Mouse (Mus musculus): ENCODE data around the gene Stoml1.

The Stoml1 gene

DNA sequence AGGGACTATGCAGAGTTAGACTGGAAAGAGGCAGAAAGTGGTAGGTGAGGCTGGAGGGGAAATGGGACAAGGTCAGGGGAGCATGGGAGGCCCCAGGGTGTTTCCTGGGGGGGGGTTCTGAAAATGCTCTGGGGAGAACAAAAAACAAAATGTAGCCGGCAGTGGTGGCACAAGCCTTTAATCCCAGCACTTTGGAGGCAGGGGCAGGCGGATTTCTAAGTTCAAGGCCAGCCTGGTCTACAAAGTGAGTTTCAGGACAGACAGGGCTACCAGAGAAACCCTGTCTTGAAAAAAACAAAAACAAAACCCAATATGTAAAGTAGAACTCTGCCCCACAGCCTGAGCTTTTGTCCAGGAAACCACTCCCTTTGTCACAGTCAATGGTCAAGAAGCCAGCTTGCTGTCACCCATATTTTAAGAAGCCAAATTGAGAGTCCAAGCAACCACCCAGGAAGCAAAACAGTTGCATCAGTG lies 19.1 kb downstream of the Stoml1 start:
- DNase-seq (ENCODE audit: low read depth, low spot score), result no peak

DNA sequence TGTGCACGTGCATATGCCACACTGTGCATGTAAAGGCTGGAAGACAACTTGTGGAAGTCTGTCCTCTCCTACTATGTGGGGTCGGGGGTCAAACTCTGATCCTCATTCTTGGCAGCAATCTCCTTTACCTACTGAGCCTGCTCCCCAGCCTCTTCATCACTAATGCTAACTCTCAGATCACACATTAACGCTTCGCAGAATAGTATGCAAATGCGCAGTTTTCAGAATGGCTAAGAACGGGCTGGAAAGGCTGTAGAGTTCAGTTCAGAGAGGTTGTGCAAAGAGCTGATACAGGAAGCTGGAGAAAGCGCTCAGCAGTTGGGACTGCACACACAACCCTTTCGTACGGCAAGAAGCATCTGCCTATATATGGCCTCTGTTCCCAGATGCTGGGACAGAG lies 19.9 kb downstream of the Stoml1 start:
- DNase-seq (ENCODE audit: low read depth, low spot score), result no peak

DNA sequence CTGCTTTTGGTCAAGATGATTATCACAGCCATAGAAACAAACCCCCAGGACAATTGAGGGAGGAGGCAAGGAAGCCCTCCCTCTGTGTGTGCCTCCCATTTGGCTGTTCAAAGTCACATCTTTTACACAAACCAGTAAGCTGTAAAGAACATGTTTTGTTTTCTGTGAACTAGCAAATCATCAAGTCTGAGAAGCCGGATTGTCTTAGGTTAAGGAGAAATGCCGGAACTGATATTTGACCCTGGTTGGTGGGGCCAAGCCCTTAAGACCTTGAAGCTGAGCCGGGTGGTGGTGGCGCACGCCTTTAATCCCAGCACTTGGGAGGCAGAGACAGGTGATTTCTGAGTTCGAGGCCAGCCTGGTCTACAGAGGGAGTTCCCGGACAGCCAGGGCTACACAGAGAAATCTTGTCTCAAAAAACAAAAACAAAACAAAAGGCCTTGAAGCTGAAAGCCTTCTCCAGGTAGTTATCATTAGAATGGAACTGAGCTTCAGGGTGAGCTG lies 21.2 kb downstream of the Stoml1 start:
- no peak for DNase-seq (ENCODE audit: low read depth, low spot score)

DNA sequence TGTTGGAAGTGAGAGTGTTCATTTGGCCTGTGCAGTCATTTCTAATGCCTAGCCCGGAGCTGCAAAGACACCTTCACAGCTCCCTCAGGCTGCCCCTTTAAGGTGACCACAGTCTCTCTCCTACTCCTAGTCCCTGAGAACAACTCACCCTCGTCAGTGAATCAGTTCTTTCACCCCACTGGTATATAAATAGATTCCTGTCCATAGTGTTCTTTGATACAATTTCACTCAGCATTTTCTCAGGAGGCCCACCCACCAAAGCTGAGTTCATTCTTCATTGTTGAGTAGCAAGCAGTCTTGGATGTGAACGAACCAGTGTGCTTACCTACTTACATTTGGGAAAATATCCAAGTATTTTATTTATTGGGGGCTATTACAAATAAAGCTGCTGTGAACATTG lies 21.7 kb downstream of the Stoml1 start:
- DNase-seq (ENCODE audit: low read depth, low spot score), result peak; percentile 27

DNA sequence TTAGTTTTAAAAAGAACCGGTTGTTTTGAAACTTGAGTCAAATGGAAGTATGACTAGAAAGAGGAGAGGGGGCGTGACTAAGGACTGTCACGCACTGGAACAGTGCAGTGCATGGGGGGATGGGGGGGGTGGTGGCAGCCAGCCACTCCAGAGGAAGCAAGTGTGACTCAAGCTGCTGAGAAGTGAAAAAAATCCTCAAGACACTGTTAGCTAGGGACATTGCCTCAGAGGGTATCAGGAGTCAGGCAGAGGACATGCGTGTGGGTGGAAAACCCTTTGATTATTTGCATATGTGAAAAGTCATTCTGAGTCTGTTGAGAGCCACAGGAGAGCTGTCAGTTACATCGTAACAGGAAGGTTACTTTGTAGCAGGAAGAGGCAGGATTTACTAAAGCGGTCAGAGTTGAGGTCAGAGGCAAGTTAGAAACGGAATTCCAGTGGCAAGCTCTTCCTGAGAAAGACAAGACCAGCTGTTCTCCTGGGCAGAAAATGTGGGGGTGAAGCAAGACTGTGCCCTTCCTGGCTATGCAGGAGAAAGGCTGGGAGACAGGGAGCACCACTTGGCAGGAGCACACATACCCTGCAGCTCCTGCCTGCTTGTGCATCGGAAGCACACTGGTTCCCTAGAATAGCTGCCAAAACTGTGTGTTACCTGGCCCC lies 22.3 kb downstream of the Stoml1 start:
- DNase-seq (ENCODE audit: low read depth, low spot score), result peak; percentile 82

DNA sequence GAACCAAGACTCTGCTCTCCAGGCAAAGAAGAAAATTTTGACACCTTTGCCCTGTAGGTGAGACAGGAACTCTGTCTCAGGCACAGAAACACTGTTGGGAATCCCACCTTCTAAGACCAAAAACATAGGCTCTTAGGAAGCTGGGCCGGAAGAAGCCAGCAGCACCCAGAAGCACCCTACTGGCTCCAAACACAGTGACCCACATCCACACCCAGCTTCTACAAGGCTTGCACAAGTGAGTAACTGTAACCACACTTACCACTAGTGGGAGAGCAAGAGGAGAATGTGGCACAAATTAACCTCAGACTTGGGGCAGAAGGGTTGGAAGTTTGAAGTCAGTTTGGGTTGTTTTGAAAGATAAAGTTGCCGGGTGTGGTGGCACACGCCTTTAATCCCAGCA lies 22.8 kb downstream of the Stoml1 start:
- no peak for DNase-seq (ENCODE audit: low read depth, low spot score)

DNA sequence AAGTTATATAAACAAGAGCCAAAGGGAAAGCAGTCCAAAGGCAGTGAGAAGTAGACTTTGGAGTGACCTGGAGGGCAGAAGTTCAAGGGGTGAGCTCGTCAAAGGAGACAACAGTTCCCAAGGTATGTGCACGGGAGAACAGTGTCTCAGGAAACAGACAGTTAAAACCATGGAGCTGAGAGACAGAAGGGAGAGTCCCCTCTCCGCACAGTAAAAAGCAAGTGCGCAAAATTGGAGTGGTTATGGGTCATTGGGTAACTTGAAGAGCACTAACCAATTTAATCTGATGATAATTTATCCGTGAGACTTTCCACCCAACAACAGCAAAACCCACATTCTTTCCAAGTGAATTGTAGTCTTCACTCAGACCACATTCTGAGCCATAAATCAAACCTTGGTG lies 23.4 kb downstream of the Stoml1 start:
- DNase-seq (ENCODE audit: low read depth, low spot score), result no peak

DNA sequence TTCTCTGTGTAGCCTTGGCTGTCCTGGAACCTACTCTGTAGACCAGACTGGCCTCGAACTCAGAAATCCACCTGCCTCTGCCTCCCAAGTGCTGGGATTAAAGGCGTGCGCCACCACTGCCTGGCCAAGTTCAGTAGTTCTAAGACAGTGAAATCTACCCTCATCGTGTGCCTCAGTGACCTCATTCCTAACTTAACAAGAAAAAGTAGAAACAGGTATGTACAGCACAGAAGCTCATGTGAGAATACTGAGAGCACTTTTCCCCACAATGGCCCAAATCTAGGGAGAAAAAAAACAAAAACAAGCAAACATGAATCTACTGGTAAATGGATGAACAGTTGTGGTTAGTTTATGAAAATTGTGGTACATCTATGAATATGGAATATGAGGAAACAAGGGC lies 25.3 kb downstream of the Stoml1 start:
- DNase-seq (ENCODE audit: low read depth, low spot score), result no peak

DNA sequence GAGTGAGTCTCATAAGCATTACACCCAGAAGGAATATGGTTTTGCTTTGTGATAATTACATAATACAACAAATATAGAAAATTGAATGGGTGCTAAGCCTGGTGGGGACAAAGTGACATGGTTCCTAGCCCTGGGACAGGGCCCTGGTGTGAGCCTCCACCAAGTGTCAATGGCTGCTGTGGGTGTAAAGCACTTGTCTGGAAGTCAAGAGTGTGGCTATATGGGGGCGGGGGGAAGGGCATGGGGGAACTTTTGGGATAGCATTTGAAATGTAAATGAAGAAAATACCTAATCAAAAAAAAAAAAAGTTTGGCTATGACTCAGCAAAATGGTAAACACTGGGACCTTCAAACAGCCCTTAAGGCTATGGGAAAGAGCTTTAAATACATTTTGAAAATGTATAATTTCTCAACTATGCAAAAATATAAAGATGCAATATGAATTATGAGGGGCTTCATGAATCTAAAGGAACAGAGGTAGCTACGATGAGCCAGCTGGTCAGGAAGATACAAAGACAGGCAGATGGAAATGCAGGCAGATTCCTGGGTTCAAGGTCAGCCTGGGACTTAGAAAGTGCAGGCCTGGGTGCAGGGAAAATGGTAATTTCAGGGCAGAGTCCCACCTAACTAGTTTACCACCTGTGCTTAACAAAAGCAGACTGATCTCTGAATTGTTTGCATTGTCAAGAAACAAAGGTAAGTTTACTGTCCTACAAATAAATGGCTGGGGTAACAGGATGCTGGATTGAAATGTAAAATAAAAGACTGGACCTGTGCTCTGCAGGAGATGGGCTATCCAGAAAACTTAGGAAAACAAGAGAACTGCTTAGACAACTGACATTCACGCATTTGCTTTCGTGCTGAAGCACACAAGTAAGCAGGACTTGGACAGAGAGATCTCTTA lies 26.1 kb downstream of the Stoml1 start:
- no peak for DNase-seq (ENCODE audit: low read depth, low spot score)

DNA sequence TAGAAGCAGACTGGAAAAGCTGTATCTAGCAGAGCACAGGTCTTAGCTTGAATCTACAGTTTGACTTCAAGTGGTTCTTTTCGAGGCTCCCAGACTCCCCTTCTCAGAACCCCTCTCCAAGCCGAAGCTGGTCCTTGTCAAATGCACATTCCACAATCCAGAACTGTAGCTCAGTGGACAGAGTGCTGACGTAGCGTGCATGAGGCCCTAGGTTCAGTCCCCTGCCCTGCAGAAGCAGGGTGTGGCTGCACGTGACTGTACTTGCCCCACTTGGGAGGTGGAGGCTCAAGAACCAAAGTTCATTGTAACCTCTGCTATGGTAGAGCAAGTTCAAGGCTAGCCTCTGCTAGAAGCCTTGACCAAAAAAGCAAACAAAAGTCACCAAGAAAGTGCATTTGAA lies 26.8 kb downstream of the Stoml1 start:
- DNase-seq (ENCODE audit: low read depth, low spot score), result no peak

DNA sequence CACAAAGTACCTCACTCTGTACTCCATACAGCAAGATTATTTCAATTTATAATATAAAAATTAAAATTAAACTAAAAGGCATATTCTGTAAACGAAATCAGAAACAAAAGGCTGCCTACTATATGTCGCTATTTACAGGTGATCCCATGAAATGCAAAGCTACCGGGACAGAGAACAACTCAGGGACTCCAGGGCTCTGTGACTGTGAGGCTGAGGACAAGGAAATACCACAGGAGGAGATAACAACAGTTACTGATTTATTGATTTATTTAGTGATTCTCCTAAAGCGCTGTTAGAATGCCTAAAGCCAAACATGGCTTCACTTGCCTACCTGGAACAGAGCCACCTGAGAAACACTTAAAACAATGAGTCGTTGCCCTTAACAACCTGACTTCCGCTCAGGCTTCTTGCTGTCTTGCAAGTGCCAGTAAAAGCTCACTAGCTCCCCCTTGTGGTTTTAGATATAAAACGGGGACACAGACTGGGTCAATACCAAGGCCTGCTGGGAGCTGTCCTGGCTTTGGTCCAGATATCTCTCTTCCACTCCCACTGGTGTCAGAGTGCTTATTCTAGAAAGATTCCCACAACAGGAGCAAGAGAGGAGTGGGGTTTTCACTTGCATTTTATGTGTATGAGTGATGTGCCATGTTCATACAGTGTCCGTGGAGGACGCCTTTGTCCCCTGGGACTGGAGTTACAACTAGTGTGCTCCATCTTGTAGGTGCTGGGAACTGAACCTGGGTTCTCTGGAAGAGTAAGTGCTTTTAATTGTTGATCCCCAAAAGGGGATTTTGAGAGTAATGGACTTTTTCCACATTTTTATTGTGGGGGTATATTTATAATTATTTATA lies 27.5 kb downstream of the Stoml1 start:
- DNase-seq (ENCODE audit: low read depth, low spot score), result peak; percentile 95

DNA sequence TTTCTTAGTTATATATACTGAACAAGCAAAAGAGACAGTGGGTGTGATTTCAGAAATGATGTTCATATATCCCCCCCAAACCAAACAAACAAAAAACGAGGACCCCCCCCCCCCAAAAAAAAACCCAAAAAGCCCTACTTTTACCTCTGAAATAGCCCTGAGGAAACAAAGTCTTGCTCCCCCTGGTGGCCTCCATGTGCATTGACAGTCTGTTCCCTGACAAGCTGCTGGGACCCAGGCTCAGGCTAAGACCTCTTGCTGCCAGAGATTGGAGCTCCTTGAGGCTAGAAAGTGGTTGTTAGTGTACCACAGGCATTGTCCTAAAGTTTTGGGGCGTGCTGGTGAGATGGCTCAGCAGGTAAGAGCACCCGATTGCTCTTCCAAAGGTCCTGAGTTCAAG lies 28.6 kb downstream of the Stoml1 start:
- DNase-seq (ENCODE audit: low read depth, low spot score), result peak; percentile 52

DNA sequence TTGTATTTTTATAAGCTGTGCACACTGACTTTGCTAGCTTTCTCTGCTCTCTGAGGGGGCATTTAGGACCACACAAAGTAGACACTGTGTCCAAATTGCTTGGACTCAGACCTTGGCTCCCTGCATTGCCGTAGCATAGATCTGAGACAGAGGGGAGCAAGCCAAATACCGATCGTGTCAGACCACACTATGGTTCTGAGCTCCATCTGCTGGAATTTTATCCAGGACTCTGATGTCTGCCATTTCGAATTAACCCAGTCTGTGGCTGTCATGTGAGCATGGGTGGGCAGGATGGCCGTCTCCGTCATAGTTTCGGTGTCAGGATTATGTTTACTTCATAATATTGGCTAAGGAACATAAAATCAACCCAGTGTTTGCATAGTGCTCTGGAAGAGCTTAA lies 30.5 kb downstream of the Stoml1 start:
- no peak for DNase-seq (ENCODE audit: low read depth, low spot score)

DNA sequence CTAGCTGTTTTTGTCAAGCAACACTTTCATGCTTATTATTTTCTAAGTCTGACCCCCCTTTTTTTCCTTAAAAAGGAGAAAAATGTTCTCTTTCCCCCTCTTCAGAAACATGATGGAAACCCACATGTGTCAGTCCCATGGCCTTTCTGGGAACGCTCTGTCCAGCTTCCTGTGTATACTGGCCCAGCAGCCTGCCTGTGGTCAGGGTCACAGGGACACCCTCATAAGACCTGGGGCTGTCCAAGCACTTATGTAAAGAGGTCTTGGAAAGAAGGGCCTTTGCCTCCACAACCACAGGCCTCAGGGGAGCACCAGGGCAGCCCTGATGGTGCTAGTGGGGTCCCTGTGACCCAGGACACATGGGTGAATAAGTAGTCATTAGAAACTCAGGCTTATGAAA lies 36.1 kb downstream of the Stoml1 start:
- DNase-seq (ENCODE audit: low read depth, low spot score), result no peak

DNA sequence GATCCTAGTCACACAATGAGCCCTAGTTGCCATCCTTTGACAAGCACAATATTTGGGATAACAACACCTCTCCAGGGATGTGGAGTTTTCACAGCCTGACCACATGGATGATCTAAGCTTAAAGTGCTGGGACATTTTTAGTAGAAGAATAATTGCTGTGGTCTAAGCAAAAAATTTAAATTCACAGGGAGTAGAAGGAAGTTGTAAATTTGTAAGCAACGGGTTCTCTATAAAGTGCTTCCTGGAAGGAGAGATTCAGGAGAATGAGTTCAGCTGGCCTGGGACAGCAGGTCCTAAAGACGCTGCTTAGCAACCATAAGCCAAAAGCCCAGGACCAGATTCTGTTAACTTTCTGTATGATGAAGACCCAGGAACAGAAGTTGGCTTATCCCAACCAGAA lies 36.9 kb downstream of the Stoml1 start:
- no peak for DNase-seq (ENCODE audit: low read depth, low spot score)

DNA sequence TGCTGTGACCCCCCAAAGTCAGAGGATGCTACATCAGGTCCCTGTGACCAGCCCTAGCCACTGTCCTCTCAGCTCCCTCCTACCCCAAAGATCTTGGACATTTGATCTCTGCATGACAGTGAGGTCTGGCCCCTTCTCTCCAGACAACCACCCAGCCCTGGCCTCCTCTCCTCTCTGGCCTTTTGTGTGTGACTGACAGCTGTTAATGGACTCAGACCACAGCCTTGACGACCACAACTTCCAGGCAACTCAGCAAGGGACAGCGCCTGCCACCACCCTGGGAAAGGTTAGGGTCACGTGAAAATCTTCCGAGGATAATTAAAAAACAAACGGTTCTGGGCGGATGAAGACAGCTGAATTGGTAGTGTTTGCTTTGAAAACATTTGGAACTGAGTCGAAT lies 41.6 kb downstream of the Stoml1 start:
- no peak for DNase-seq (ENCODE audit: low read depth, low spot score)

DNA sequence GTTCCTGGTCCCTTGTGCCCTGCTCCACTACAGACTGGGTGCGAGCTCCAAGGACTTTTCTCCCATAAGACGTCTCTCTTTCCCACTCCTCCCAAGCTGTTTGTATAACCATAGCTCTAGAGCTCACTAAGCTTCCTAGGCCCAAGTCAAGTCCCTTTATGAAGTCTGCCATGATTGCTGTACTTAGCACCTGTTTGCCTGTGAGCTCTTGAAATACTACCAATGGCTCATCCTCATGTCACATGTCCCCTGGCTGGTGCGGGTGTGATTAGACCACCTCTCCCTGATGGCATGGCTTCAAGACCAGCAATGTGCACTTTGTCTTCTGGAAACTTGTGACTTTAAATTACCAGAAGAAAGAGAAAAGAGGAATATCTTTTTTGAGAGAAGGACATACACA lies 42.4 kb downstream of the Stoml1 start:
- no peak for DNase-seq (ENCODE audit: low read depth, low spot score)

DNA sequence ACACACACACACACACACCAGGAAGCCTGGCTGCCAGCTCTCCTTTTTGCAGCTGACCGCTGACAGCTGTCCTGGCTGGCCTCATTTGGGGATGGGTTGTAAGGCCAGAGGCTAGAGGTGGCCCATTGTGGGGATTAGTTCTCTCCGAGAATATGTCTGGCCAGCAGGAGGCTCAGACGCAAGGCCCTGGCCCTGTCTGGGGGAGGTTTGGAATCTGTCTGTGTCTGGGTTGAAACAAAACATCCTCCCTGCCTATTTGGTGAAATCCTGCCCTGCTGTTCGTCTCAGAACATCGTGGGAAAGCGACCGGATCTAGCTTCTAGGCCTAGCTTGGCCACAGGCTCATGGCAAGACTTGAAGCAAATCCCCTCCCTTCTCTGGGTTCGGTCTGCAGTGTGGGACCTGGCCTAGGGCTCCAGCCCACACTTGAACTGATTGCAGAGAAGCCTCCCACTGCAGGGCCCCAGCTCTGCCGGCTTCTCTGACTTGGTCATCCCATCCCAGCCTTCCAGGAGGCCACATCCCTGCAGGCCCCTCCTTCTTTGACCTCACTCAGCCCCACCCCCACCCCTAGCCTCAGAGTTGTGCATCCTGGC lies 42.9 kb downstream of the Stoml1 start:
- no peak for DNase-seq (ENCODE audit: low read depth, low spot score)

DNA sequence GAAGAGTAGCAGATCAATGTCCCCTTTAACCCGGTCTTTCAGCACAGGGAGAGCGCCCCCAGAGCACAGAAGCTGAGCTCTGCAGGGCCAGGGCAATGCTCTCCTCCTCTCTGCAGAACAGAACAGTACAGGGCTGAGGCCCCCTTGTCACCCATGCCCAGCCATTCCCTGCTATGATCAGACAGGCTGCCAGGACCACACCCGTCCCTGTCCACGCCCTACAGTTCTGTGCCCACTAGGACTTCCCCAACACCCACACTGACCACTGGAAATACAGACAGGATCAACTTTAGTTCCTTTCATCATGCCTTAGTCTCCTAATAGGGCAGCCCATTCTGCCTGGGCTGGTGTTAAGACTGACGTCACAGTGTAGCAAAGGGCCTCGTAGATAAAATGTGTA lies 44.1 kb downstream of the Stoml1 start:
- no peak for DNase-seq (ENCODE audit: low read depth, low spot score)

DNA sequence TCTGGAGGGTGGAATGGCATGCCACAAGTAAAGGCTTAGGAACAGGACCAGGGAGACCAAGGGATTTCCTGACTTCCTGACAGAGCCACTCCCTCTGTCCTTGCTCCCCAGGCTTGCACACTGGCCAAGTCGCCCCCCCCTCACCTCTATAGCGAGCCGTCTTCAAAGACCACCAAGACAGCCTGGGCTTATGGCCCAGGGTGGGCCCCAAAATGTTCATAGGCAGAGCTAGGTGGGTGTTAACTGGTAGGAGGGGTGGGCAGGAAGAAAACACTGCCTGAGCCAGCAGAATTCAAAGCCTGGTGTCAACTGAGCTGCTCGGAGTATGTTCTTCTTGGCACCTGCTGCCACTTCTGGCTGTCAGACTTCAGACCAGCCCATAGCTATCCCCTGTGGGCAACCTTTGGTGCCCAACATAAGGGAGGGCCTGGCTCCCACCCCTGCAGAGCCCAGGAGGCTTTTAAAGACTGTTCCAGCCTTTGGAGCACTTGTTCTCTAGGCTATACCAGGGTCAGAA lies 45.1 kb downstream of the Stoml1 start:
- no peak for DNase-seq (ENCODE audit: low read depth, low spot score)

DNA sequence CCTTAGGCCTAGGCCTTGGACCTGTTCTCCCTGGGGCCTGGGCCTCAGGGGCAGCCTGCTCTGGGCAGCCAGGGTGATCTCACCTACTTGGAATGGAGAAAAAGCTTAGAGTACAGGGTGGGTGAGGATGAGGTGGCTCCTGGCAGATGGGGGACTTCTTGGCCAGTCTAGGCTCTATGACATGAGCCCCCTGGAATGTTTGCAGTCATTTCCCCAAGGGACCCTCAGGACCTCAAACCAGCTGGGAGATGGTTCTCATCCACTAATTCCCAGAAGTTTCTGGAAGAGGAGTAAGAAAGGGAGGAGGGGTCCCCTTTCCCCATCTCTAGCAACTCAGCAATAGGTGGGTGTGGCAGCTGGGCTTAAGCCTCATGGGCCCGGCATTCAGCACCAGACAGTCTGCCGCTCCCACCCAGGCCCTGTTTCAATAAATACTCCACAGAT lies 46.4 kb downstream of the Stoml1 start:
- DNase-seq (ENCODE audit: low read depth, low spot score), result no peak

All from brain, adult 2 months (tissue).